Mouse (Mus musculus) cerebellum, adult 11 months (tissue): ENCODE measurements around the gene Dlgap4.

Experiments
- DNase-seq: peaks from one replicate; pipeline ENCODE4 v3.0.0; 2022

Dlgap4 gene

DNA sequence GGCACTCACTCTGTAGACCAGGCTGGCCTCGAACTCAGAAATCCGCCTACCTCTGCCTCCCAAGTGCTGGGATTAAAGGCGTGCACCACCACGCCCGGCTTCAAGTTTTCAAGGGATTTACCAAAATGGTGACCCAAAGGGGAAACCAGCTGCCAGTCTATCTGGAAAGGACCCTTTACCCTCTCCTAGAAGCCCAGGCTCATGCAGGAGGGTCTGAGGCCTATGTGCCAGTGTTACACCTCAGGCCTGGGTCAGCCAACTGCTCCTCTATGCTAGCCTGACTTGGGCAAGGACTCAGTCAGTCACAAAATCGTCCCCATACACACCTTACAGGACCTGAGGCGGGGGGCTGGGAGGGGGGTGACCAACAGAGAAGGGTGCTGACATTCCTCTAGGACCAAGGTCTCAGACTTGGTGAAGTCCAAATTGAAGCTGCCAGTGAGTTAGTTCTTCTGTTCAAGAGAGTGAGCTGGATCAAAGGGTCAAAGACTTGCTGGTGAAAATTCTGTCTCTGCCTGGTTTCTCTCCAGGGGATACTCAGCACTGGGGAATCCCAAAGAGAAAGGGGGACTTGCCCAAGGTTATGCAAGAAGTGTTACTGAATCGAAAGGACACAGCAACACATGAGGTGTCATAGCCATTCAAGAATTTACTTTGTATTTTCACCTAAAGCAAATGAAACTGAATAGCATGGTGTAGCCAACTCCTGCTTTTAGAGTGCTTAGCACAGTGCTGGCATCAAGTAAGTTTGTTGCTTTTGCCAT is 106.2 kb downstream of the Dlgap4 start:
- DNase-seq, result no peak

- DNase-seq, result no peak
Observed at GRCm38 (mm10) chr2:156720313-156720674, 106.8 kb downstream of the Dlgap4 start.

DNA sequence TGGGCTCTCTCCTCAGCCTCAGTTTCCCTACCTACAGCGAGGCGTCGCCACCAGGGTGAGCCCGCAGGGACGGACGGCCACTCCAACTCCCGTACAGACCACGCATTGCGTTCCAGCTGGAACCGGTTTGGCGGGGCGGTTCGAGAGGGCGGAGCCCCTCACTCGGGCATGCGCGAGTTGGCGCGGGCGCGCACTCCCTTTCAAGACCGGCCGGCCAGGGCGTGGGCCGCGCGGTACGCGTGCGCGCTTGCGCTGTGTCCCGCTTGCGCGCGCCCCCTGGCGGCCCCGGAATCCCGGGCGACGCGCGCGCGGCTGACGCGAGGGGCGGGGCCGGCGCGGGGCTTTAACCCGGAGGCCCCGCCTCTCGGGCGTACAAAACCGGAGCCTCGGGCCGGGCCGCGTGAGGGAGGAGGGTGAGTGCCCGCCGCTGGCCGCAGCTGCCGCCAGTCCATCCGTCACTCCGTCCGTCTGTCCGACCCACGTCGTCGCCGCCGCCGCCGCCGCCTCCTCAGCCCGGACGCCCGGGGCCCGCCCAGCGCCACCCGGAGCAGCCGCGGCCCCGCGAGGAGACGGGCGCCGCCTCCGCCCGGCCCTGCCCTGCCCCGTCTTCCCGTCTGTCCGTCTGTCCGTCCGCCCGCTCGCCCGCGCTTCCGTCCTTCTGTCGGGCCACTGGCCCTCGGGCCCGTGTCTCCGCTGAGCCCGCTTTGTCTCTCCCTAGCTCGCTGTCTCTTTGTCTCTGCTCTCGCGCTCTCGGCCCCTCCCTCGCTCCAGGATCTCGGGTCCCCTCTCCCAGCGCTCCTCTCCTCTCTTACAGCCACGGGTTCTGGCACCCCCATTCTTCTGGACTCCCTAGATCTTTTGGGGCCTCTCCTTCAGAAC is 107.4 kb downstream of the Dlgap4 start:
- peak; percentile 95 for DNase-seq

- DNase-seq, result no peak
Observed at GRCm38 (mm10) chr2:156721554-156722070, 108.1 kb downstream of the Dlgap4 start.

DNA sequence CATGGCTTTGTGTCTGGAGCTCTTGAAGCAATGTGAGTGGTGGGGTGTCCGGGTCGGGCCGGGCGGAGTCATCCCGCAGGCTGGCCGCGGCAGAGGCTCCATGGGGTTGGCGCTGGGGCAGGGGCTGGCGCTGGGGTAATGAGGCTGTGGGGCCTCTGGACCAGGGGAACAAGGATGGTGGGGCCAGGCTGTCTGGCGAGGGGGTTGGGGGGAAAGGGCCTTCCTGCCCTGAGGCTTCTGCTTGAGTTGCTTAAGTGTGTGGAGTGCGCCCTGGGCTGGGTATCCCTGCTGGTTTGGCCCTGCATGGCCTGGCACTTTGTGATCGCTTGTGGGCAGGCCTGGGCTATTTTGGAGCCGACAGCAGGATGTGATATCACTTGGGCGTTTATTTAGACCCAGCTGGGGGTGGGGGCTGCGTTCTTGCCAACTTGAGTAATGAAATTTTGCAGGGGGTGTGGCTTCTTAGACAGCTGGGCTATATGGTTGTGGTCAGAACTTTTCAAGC is 108.6 kb downstream of the Dlgap4 start:
- DNase-seq, result peak; percentile 41

DNA sequence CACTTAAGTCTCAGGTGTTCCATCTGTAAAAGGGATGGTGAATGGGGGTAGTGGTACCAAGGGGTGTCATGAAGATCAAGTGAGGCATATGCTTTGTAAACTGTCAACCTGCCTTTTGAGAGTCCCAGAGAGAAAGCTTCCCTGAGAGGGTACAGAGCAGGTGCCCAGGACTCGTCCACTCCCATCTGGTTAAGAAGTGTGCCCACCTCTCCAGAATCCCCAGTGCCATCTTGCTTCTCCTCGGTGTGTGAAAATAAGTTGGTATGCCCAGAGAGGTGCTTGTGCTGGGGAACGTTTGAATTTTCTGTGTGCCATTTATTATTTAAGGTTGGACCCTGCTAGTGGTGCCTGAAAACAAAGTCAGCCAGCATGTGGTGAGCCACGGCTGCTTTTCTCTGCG is 109.2 kb downstream of the Dlgap4 start:
- no peak for DNase-seq

- DNase-seq, result no peak
Observed at GRCm38 (mm10) chr2:156723899-156724523, 110.5 kb downstream of the Dlgap4 start.

- no peak for DNase-seq
Observed at GRCm38 (mm10) chr2:156724871-156725270, 111.4 kb downstream of the Dlgap4 start.

DNA sequence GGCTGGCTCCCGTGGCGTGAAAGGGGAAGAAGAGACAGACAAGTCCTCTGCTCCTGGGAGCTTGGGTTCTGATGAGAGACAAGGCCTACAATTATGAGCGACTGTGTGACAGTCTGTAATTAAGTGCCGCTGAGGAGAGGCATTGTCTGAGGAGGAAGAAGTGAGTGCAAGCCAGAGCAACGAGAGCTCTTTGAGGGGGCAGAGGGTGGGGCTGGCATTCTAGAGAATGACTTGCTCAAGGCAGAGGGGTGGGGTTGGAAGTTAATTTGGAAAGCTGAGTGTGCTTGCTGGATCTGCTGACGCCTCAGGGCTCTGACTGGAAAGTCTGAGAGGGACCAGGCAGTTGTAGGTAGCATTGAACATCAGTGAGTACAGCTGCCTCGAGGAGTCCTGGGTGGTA is 112.8 kb downstream of the Dlgap4 start:
- DNase-seq, result no peak

- DNase-seq, result no peak
Observed at GRCm38 (mm10) chr2:156726878-156727277, 113.4 kb downstream of the Dlgap4 start.

DNA sequence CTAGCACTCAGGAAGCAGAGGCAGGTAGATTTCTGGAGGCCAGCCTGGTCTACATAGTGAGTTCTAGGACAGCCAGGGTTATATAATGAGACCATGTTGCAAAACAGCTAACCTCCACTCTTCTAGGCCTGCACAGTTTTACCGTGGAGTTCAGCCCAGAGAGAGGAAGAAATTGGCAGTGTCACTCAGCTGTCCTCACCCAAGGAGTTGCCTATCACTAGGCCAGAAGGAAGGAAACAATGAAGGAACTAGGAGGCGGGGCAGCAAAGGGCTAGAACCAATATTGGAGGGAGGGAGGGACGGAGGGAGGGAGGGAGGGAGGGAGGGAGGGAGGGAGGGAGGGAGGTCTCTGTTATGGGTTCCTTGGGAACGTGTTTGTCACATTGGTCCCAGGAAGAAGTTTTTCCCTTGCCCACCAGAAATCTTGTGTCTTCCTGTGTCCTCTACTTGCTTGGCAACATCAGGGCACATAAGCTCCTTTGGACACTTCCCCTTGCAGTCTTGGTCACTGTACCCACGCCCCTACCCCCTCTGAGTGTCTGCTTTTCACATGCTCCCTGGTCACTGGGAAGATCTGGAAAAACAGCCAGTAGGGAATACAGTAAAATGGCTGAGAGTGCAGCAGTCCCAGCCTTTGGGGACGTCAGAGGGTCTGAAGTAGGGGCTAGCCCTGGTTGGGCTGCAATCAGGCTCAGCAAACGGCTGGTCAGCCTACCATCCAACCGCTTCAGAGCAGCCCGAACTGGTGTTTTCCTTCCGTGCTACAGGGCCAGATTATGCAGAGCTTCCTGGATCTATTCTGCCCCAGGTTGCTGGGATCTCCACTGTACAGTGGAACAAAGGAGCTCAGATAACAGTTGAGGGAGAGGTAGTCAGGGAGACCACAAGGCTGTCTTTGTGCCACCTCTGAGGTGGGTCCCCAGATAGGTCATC is 116.3 kb downstream of the Dlgap4 start:
- no peak for DNase-seq

DNA sequence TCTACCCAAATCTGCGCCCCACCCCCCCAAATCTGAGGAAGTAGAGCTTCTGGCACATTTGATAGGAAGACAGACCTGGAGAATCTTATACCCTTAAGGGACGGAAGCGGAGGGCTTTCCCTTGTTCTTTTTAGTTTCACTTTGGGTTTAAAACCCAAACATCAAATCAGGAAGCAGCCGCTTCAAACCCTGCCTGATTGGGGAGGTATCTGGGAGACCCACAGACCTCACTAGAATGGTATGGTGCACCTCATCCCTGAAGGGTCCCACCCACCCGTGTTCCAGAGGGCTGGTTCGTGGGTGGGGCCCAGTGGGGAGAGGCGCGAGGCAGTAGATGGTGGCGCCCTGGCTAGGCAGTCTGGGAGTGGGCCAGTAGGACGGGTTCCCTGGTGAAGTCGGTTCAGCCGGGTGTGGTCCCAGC is 117.0 kb downstream of the Dlgap4 start:
- no peak for DNase-seq

DNA sequence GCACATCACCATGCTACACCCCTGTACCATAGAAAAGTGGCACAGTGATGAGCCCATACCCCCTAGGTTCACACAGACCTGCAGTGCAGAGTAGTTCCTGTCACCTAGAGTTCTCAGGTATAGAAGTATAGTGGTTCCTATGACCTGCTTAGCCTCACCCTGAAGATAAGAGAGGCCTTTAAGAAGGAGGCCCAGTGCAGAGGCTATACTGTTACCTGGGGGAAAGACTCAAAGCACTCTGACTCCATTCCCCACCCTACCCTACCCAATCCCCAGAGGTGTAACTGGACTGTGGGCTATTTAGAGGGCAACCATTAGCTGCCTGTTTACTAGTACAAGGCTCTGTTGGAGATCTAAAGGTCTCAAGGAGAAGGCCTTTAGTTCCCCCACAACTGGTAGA is 118.1 kb downstream of the Dlgap4 start:
- DNase-seq, result no peak

GRCm38 (mm10) chr2:156732109-156732508 is 118.6 kb downstream of the Dlgap4 start:
- DNase-seq, result no peak

DNA sequence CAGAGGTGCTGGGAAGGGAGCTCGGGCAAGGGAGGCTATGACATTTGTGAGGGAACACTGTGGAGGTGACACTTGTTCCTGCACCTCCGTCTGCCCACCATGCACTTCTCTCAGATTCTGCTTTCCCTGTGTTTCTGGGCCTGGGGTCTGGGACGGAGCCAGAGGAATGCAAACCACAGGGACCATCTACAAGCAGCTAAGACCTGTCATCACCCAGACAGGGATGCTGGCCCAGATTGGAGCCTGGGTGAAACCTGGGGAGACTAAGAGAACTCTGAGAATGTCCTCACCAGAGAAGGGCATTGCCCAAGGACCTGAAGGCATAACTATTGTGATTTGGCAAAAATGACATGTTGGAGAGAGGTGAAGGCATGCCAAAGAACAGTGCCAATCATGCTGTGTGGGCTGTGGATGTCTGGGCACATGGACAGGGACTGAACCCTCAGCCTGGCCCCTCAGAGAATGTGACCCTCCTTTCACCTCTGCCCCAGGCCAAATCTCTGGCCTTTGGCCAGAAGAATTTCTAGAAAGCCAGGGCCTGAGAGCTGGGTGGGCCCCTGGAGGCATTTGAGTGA is 122.3 kb downstream of the Dlgap4 start:
- DNase-seq, result no peak

- peak; percentile 50 for DNase-seq
Observed at GRCm38 (mm10) chr2:156736846-156737245, 123.3 kb downstream of the Dlgap4 start.

GRCm38 (mm10) chr2:156737976-156738375 is 124.5 kb downstream of the Dlgap4 start:
- DNase-seq, result no peak

- no peak for DNase-seq
Observed at GRCm38 (mm10) chr2:156741265-156741664, 127.8 kb downstream of the Dlgap4 start.

DNA sequence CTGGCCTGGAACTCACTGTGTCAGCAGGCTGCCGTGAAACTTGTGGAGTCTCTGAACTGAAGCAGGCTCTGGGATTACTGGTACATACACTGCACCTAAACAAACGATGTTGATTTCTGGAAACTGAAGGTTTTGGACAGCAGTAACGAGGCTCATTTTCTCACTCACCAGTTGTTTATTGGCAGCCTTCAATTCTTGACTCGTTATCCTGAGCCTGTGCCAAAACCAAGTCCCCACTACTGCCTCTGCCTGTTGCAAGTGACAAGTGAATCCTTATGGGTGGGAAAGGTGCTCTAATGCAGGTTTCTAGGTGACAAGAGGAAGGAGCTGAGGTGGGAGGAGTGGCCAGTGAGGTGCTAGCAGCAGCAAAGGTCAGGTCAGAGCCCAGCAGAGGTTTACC is 128.5 kb downstream of the Dlgap4 start:
- no peak for DNase-seq

DNA sequence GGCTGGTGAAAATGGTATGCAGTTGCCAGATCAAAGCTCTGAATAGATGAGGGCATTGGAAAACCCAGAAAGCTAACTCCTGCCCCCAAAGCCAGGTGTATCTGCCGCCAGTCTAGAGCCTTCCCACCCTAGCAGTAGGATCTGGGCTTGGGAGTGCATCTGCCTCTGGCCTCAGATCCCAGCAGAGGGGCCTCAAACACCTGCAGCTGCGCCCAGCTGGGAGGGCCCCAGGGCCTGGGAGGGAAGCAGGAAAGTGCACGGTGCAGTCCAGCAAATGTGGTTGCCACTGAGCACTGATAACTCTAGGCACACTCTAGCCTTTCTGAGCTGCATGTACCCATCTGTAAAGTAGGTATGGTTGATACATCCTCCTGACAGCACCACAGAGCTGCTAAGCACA is 129.7 kb downstream of the Dlgap4 start:
- DNase-seq, result no peak

GRCm38 (mm10) chr2:156744414-156744813 is 130.9 kb downstream of the Dlgap4 start:
- no peak for DNase-seq

DNA sequence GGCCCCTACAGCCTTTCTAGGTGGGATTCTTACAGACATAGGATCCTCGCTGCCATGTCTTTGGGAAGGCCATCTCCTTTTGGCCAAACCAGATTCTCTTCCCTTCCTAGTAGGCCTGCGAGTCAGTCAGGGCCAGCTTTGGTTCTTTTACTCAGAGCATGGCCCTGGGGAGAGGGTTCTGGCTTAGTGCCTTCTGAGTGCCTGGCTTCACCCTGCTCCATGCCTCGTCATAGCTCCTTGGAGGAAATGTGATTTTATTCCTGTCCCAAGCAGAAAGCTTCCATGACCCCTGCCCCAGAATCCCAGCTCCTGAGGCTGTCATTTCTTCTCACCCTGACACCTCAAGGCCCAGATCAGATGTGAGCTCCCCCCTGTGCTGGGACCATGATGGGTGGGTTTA is 133.8 kb downstream of the Dlgap4 start:
- no peak for DNase-seq
